Mouse (Mus musculus): ENCODE data around the gene Bglap.

DNA sequence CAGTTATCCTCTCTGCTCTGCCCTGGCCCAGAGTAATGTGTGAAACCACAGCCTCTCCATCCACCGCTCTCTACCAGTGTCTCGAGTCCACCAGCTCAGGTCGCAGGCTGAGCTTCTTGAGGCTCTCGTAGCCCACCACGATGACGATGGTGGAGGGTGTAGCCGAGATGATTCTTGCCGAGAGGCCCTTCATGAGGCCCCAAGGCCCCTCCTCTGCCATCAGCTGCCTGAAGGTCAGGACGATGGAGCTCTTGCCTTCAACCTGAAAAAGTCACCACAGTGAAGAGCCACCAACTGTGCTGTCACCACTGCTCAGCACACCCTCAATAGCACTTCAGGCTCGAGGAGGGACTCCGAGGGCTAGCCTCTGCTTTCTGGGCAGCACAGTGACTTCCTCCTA is 28.4 kb upstream of the Bglap start:
- no peak for TF ChIP-seq GATA1 (IDR thresholded peaks at IDR 0.05; ENCODE audit: borderline replicate concordance, low read length)
- TF ChIP-seq FLI1 (IDR thresholded peaks at IDR 0.05; ENCODE audit: low read length): no peak
